Mouse (Mus musculus): ENCODE data around the gene Olfr324.

The Olfr324 gene

DNA sequence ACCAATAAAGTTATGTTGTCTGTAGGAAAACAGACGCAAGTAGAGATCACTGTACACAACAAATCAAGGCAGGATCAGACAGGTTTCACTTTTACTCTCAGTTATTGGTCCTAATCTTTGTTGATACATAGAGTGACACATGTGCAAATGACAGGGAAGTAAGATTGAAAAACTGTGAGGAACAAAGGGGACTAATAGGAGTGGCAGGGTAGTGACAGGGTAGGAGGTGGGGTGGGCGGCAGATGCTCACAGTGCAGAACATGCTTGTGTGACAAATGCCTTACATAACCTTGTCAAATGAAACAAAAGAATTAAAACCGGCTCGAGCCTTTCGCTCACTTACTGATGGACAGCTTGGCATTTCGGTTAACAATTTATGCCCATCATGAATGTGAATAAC is 23.9 kb downstream of the Olfr324 start:
- in situ Hi-C loops (cut with MboI; ENCODE audit: low pct_unique_long_range_greater_than_20kb in 1 of 2, low sequenced_read_pairs in 2 of 2, unreplicated experiment in 1 of 2): no loop called here

DNA sequence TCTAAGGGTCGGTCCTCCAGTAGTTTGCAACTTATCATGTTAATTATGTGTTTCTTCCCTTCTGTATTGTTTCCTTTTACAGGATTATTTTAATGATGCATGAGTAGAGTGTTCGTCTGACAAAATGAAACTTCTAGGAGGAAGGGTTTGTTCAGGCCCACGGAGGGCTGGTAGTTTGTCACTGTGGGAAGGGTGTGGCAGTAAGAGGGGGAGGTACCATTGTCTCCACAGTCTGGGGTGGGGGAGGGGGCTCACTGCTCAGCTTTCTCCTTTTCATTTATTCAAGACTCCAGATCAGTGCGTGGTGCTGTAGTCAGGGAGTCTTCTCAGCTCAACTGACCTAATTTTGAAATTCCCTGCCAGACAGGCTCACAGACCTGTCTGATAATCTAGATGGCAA is 31.2 kb downstream of the Olfr324 start:
- in situ Hi-C loops (cut with MboI; ENCODE audit: low pct_unique_long_range_greater_than_20kb in 1 of 2, low sequenced_read_pairs in 2 of 2, unreplicated experiment in 1 of 2): loop anchor here in 1 of 2 experiments (25.0 kb wide), 1 partner anchor 214 kb away; the partner anchor contains the start of gene 1810065E05Rik

DNA sequence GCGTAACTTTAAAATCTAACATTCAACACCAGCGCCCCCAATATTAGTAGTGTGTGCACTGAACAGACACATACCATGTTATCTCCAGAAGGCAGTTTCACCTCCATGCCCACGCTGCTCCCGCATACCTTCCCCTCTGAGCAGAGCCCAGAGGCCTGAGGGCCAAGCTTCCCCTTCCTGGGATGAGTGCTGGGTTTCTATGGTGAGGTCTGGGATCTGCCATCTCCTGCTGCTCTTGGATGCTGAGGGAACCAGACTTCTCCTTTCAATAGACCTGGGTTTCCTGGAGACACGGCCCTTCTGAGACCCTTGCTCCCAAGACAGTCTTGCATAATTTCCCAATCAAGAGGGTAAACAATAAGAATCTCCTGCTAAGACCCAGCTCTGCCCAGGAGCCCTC is 35.5 kb downstream of the Olfr324 start, which contains the start of gene Olfr323:
Olfr323 (minus strand) TSS at position 101 of the 400 bp plus-strand sequence.
- in situ Hi-C loops (cut with MboI; ENCODE audit: low pct_unique_long_range_greater_than_20kb in 1 of 2, low sequenced_read_pairs in 2 of 2, unreplicated experiment in 1 of 2): loop anchor here in 1 of 2 experiments (25.0 kb wide), 1 partner anchor 218 kb away; the partner anchor contains the start of gene 1810065E05Rik

DNA sequence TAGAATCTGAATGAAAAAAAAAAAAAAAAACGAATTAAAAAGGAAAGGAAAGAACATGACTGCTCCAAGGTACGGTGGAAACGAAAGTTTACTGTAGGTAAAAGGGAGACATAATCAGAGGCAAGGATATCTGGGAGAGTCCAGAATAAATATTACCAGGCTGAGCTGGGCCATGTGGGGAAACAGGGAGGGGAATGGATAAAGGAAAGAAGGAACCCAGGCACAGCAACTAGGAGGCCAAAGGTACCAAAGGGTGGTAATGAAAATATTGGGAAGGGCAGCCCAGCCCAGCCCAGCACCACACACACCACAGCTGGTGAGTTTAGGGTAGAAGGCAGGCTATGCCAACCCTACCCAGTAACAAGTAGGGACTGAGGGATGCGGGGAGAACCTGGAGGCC is 40.0 kb downstream of the Olfr324 start:
- in situ Hi-C loops (cut with MboI; ENCODE audit: low pct_unique_long_range_greater_than_20kb in 1 of 2, low sequenced_read_pairs in 2 of 2, unreplicated experiment in 1 of 2): loop anchor here in 1 of 2 experiments (25.0 kb wide), 1 partner anchor 223 kb away; the partner anchor contains the start of gene 1810065E05Rik

DNA sequence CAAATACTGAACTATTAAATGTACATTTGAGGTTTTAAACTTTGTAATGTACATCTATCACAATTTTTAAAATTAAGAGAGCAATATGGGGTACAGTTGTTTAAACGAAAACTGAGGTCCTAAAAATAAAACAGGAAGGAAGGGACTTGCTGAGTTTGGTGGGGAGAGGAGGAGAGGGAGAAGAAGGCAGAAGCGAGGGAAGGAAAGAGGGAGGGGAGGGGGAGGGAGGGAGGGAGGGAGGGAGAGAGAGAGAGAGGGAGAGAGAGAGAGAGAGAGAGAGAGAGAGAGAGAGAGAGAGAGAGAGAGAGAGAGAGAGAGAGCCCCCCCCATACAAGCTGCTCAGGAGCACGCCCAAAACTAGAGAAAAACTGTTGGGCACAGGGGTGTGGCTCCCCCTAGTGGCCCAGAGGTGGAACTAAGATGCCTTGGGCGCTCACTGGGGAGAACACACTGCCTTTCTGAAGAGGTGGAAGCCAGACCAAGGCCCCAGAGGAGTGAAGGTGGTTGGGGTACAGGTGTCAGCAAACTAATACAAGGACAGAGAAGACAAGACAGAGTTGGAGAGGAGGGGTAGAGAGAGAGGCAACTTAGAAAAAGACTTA is 41.6 kb downstream of the Olfr324 start:
- in situ Hi-C loops (cut with MboI; ENCODE audit: low pct_unique_long_range_greater_than_20kb in 1 of 2, low sequenced_read_pairs in 2 of 2, unreplicated experiment in 1 of 2): loop anchor here in 1 of 2 experiments (25.0 kb wide), 1 partner anchor 224 kb away; the partner anchor contains the start of gene 1810065E05Rik

DNA sequence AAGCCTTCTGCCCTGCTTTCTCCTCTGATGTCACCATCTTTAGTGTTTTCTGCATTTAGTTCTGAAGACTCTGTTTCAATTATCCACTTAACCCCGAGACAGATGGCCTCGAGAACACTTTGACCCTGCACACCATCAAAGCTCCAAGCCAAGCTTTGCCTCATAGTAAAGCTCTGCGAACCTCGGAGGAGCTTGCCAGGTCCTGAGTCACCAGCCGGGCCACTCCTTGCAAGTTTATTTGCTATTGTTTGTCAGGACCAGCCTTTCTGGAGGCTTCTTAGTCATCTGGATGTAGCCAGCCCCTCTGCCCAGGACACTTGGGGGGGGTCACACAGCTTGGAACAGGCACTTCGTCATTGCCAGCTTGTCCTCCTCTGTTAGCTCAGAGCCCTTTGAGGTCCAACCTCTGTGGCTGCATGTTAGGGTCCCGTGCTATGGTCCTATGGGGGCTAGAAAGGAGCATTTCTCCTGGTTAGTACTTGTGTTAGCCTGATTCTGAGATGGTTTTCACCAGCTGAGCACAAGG is 43.3 kb downstream of the Olfr324 start:
- in situ Hi-C loops (cut with MboI; ENCODE audit: low pct_unique_long_range_greater_than_20kb in 1 of 2, low sequenced_read_pairs in 2 of 2, unreplicated experiment in 1 of 2): loop anchor here in 1 of 2 experiments (25.0 kb wide), 1 partner anchor 226 kb away; the partner anchor contains the start of gene 1810065E05Rik

DNA sequence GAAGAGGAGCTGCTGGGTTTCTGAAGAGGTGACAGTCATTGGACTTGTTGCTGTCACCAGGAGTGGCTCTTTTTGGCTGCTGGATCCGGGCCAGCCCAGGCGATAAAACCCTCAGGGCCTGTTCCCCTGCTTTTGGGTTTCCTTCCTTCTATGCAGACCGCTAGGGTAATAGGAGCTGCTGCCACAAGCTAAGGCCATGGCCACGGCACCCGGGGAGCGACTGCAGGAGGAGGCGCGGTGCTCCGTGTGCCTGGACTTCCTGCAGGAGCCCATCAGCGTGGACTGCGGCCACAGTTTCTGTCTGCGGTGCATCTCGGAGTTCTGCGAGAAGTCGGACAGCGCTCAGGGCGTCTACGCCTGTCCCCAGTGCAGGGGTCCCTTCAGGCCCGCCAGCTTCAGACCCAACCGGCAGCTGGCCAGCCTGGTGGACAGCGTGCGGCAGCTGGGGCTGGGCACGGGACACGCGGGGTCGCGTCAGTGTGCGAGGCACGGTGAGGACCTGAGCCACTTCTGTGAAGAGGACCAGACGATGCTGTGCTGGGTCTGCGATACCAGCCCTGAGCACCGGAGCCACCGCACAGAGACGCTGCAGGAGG is 45.5 kb downstream of the Olfr324 start, which contains the start of gene Trim58:
Trim58 (plus strand) TSS at position 194 of the 596 bp plus-strand sequence.
- in situ Hi-C loops (cut with MboI; ENCODE audit: low pct_unique_long_range_greater_than_20kb in 1 of 2, low sequenced_read_pairs in 2 of 2, unreplicated experiment in 1 of 2): loop anchor here in 1 of 2 experiments (25.0 kb wide), 1 partner anchor 228 kb away; the partner anchor contains the start of gene 1810065E05Rik

DNA sequence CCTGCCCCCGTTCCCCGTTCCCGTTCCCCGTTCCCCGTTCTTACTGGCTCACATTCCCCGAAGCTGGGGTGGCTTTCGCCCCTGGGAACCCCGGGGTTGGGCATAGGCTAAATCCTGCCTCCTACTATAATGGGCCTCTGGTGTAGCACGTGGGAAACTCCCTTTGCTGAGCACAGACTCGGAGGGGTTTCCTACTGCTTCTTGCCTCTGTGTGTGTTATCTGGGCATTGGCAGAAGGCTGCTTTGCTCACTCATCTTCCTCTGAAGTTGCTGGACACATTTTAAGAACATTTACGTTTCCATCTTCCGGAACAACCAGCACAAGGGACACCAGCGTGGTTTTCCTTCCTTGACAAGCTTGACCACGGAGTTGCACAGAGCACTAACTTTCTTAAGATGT is 46.1 kb downstream of the Olfr324 start:
- in situ Hi-C loops (cut with MboI; ENCODE audit: low pct_unique_long_range_greater_than_20kb in 1 of 2, low sequenced_read_pairs in 2 of 2, unreplicated experiment in 1 of 2): loop anchor here in 1 of 2 experiments (25.0 kb wide), 1 partner anchor 229 kb away; the partner anchor contains the start of gene 1810065E05Rik

DNA sequence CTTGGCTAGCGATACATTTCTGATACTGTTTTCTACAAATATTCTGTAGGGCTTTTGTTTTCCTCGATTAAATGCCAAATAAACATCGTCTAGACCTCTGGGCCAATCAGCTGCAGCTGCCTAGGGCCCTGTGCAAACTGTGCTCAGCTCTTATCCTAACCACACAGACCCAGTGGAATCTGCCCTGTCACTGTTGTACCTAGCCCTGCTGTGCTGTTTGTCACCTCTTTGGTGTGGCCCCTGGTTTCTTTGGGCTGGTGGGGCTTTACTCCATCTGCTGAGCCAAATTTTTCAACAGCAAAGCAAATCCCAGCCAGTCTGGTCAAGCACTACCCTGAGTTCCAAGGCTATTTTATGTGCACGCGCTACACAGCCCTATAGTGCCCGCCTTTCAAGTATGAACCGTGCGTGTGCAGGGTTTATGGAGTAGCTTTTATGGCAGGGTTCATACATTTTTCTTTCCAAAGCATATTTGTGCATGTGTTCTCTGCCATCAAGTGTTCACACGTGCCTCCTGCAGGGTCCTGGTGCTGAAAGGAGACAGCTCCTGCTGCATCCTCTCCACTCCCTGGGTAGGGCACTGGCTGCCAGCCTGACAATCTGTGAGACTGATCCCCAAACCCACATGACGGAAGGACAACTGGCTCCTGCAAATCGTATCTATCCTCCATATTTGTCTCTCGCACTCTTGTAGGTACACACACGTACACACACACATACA is 46.9 kb downstream of the Olfr324 start:
- in situ Hi-C loops (cut with MboI; ENCODE audit: low pct_unique_long_range_greater_than_20kb in 1 of 2, low sequenced_read_pairs in 2 of 2, unreplicated experiment in 1 of 2): loop anchor here in 1 of 2 experiments (25.0 kb wide), 1 partner anchor 229 kb away; the partner anchor contains the start of gene 1810065E05Rik

DNA sequence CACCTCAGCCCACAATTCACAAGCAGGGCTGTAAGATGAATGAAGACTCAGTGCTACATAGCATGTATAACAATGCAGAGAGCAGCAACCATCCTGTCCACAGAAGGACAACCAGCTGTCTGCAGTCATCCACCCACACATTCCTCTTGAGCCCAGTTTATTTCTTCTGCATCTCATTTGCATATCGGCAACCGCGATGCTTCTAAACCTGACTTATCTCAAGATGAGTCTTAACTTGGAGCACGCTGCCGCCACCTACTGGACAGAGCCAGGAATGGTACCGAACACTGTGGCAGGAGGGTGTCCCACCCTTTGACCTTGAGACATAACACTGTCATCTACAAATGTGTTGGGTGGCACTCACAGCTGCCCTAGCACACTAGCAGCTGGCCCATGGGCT is 48.4 kb downstream of the Olfr324 start:
- in situ Hi-C loops (cut with MboI; ENCODE audit: low pct_unique_long_range_greater_than_20kb in 1 of 2, low sequenced_read_pairs in 2 of 2, unreplicated experiment in 1 of 2): loop anchor here in 1 of 2 experiments (25.0 kb wide), 1 partner anchor 231 kb away; the partner anchor contains the start of gene 1810065E05Rik
